Mouse (Mus musculus): ENCODE measurements around the gene Nr3c2. TPM values are rescaled to one million over a fixed set of nuclear protein-coding genes. Genes with fewer than 3 reads are reported as not detected.

Nr3c2 gene
- polyA plus RNA-seq, 1 experiment = 5.5 TPM

DNA sequence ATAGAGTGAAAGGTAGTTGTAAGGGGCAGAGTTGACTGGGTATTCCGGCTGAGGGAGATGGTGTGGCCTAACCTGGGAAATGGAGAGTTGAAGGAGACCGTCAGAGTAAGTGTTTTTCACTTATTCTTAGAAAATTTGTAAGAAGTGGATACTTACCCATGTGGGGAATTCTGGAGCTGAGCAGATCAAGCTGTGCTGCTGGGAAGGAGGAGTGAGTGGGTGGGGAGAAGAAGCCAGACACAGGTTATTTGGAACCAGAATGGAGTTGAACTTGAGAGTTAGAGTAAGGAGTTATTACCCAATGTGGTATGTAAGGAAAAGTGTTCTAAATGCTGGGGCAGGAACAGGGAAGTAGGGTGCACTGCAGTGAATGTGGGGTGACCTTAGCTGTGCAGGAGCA lies 16.0 kb downstream of the Nr3c2 start:
- Histone ChIP-seq H3K4me1 (ENCODE audit: control insufficient read depth, insufficient read depth, insufficient read length, low read length) (peaks cover 2% of the 10 kb centered on the region; the same call in 1 of the 2 replicates), H3K27ac (replicated peaks; ENCODE audit: low read depth, low read length) (no peak overlapping the region), H3K4me3 (ENCODE audit: insufficient read depth, low read depth, low read length) (no peak overlapping the region)

GRCm38 (mm10) chr8:76919546-76919945 lies 20.3 kb downstream of the Nr3c2 start:
- Histone ChIP-seq H3K4me3 (ENCODE audit: insufficient read depth, low read depth, low read length) (no peak overlapping the region), H3K4me1 (ENCODE audit: control insufficient read depth, insufficient read depth, insufficient read length, low read length) (0 out of 2 replicates have a peak, but pooled peaks cover 2% of the 10 kb centered on the region), H3K27ac (replicated peaks; ENCODE audit: low read depth, low read length) (no peak overlapping the region)

- H3K4me1 ChIP-seq (ENCODE audit: control insufficient read depth, insufficient read depth, insufficient read length, low read length) = no peaks in the 10 kb centered on the region
These were observed 24.9 kb downstream of the Nr3c2 start for GRCm38 (mm10) chr8:76924150-76924549.

DNA sequence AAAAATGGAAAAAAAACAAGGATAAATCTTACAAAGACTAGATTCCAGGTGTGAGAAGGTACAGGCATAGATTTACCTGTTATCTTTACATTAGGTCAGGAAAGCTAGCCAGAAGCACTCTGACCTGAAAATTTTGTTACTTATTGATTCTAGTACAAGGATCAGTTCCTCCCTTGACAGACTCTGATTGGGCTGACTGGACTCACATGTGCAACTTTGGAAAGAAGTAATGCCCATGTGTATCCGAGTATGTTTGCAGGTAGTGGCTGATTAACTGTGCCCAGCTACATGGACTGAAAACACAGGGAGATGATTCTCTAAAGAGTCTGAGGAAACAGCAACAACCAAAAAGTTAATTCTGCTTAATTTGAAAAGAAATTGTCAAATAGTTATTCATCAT lies 29.1 kb downstream of the Nr3c2 start:
- Histone ChIP-seq H3K27ac (replicated peaks; ENCODE audit: low read depth, low read length) (no peak overlapping the region), H3K4me3 (ENCODE audit: insufficient read depth, low read depth, low read length) (no peak overlapping the region), H3K4me1 (ENCODE audit: control insufficient read depth, insufficient read depth, insufficient read length, low read length) (no peaks in the 10 kb centered on the region)

More at GRCm38 (mm10) chr8:76924150-76924549, 24.9 kb downstream of the Nr3c2 start:
- Histone ChIP-seq H3K27ac (replicated peaks; ENCODE audit: low read depth, low read length) (no peak overlapping the region), H3K4me3 (ENCODE audit: insufficient read depth, low read depth, low read length) (no peak overlapping the region)

DNA sequence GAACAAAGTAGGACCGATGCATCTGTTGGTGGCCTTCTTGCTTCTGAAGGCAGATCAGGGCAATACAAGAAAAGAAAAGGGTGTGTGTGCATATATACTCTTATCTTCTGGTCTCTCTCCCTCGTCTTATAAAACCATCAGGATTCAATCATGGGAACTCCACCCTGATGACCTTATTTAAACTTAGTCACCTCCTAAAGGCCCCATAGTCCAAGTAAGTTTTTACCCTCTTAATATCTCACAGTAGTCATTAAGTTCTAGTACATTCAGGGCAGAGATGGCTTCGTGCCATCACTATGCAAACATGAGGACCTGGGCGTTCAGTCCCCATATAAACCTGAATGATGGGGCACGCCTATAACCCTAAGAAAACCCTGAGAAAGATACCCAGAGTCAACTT lies 29.6 kb downstream of the Nr3c2 start:
- H3K4me3 ChIP-seq (ENCODE audit: insufficient read depth, low read depth, low read length) = no peak overlapping the region
- no peak overlapping the region for H3K27ac ChIP-seq (replicated peaks; ENCODE audit: low read depth, low read length)
- H3K4me1 ChIP-seq (ENCODE audit: control insufficient read depth, insufficient read depth, insufficient read length, low read length) = no peaks in the 10 kb centered on the region

DNA sequence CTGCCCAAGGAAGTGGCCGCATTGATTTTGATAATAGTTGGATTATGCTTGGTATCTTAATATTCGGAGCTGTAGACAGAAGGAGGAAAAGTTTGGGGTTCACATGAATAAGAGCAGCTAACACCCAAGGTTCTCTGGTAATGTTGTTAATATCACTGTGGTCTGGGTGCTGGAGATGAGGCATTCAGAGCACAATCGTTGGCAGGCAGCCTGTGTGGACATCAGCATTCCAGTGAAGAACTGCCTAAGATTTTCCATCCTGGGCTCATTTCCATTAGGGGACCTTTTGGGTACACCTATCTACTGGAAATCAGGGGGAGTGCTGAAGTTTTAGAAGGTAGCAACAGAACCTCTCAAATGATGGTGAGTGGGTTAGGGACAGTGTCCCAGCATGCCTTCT lies 65.8 kb downstream of the Nr3c2 start:
- Histone ChIP-seq H3K4me1 (ENCODE audit: control insufficient read depth, insufficient read depth, insufficient read length, low read length) (peaks cover 2% of the 10 kb centered on the region), H3K4me3 (ENCODE audit: insufficient read depth, low read depth, low read length) (no peak overlapping the region), H3K27ac (replicated peaks; ENCODE audit: low read depth, low read length) (no peak overlapping the region)

DNA sequence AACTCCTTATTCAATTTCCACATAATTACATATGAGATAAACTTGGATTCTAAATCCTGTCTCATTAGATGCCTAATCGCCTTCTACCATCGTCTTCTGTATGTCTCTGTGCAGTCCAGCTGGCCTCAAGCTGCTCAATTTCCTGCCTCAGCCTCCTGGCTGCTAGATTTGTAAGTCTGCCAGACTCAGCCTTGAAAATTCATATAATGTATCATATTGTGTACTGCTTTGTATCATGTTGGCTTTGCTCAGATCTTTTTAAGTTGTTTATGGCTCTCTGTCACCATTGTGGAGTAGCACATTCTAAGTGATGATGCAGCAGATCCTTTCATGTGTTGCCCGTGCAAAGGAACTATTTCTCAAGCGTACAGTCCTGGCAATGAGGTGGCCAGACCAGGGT lies 71.9 kb downstream of the Nr3c2 start:
- H3K4me1 ChIP-seq (ENCODE audit: control insufficient read depth, insufficient read depth, insufficient read length, low read length) = peaks cover 17% of the 10 kb centered on the region
- no peak overlapping the region for H3K27ac ChIP-seq (replicated peaks; ENCODE audit: low read depth, low read length)
- H3K4me3 ChIP-seq (ENCODE audit: insufficient read depth, low read depth, low read length) = no peak overlapping the region

- Histone ChIP-seq H3K4me1 (ENCODE audit: control insufficient read depth, insufficient read depth, insufficient read length, low read length) (peaks cover 17% of the 10 kb centered on the region), H3K27ac (replicated peaks; ENCODE audit: low read depth, low read length) (0 out of 2 replicates have a peak overlapping the region, but pooled peaks have one; percentile 7), H3K4me3 (ENCODE audit: insufficient read depth, low read depth, low read length) (no peak overlapping the region)
These were observed 72.6 kb downstream of the Nr3c2 start for GRCm38 (mm10) chr8:76971761-76972404.

DNA sequence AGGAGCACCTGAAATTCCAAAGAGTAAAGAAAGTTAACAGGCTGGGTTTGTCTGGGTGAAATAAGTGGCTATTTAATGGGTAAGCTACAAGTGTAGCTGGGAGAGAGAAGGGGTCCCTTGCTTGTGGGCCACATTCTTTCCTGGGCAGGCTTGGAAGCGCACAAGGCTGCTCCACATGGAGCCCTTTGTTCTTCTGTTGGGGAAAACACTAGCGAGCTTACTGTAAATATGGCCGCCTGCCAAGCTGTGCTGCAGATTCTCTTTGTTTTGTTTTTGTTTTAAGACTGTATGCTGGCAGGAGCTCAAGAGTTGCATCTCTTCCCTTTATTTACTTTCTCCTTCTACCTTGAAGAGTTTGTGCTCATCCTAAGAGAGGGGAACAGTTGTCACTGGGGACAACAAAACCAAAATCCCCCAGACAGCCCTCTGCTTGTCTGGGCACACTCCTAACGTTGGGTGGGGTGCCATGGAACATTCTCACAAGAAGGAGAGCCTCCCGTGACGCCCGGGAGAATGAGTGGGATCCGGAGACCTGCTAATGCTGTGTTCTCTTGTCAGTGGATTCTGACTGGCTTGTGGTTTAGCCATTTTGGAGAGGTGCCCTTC lies 73.8 kb downstream of the Nr3c2 start:
- Histone ChIP-seq H3K27ac (replicated peaks; ENCODE audit: low read depth, low read length) (no peak overlapping the region), H3K4me3 (ENCODE audit: insufficient read depth, low read depth, low read length) (peak overlapping the region; percentile 15; the same call in 1 of the 2 replicates), H3K4me1 (ENCODE audit: control insufficient read depth, insufficient read depth, insufficient read length, low read length) (peaks cover 17% of the 10 kb centered on the region)

GRCm38 (mm10) chr8:76977907-76978306 lies 78.7 kb downstream of the Nr3c2 start:
- no peak overlapping the region for H3K4me3 ChIP-seq (ENCODE audit: insufficient read depth, low read depth, low read length)
- H3K4me1 ChIP-seq (ENCODE audit: control insufficient read depth, insufficient read depth, insufficient read length, low read length) = peaks cover 8% of the 10 kb centered on the region
- H3K27ac ChIP-seq (replicated peaks; ENCODE audit: low read depth, low read length) = no peak overlapping the region

- Histone ChIP-seq H3K4me1 (ENCODE audit: control insufficient read depth, insufficient read depth, insufficient read length, low read length) (peaks cover 12% of the 10 kb centered on the region), H3K4me3 (ENCODE audit: insufficient read depth, low read depth, low read length) (no peak overlapping the region), H3K27ac (replicated peaks; ENCODE audit: low read depth, low read length) (no peak overlapping the region)
These were observed 84.8 kb downstream of the Nr3c2 start for GRCm38 (mm10) chr8:76984082-76984481.

DNA sequence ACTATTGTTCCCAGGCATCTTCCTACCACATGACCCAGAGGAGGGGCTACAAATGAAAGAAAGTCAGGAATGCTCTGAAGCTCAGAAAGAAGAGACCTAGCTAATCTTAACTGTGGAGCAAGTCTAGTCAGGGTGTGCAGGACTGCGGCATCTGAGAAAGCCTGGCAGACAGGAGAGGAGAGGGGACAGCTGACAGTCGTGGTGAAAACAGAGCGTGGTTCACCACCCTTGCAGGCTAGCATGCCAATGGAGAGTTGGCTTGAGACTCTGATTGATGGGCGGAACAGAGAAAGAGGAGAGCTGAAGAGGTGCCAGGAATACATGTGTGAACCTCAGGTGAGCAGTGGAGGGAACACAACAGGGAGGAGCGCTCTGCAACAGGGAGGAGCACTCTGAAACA lies 85.6 kb downstream of the Nr3c2 start:
- no peak overlapping the region for H3K27ac ChIP-seq (replicated peaks; ENCODE audit: low read depth, low read length)
- H3K4me1 ChIP-seq (ENCODE audit: control insufficient read depth, insufficient read depth, insufficient read length, low read length) = peaks cover 12% of the 10 kb centered on the region

GRCm38 (mm10) chr8:76987876-76988275 lies 88.6 kb downstream of the Nr3c2 start:
- H3K27ac ChIP-seq (replicated peaks; ENCODE audit: low read depth, low read length) = no peak overlapping the region
- no peak overlapping the region for H3K4me3 ChIP-seq (ENCODE audit: insufficient read depth, low read depth, low read length)
- peaks cover 12% of the 10 kb centered on the region for H3K4me1 ChIP-seq (ENCODE audit: control insufficient read depth, insufficient read depth, insufficient read length, low read length)

More for the DNA sequence above, 85.6 kb downstream of the Nr3c2 start:
- no peak overlapping the region for H3K4me3 ChIP-seq (ENCODE audit: insufficient read depth, low read depth, low read length)

- Histone ChIP-seq H3K27ac (replicated peaks; ENCODE audit: low read depth, low read length) (no peak overlapping the region), H3K4me1 (ENCODE audit: control insufficient read depth, insufficient read depth, insufficient read length, low read length) (no peaks in the 10 kb centered on the region), H3K4me3 (ENCODE audit: insufficient read depth, low read depth, low read length) (no peak overlapping the region)
These were observed 99.0 kb downstream of the Nr3c2 start for GRCm38 (mm10) chr8:76998276-76998675.

GRCm38 (mm10) chr8:77009425-77009824 lies 110.2 kb downstream of the Nr3c2 start:
- no peaks in the 10 kb centered on the region; the same call in 1 of the 2 replicates for H3K4me1 ChIP-seq (ENCODE audit: control insufficient read depth, insufficient read depth, insufficient read length, low read length)
- no peak overlapping the region for H3K27ac ChIP-seq (replicated peaks; ENCODE audit: low read depth, low read length)
- no peak overlapping the region for H3K4me3 ChIP-seq (ENCODE audit: insufficient read depth, low read depth, low read length)

GRCm38 (mm10) chr8:77011985-77012384 lies 112.7 kb downstream of the Nr3c2 start:
- no peak overlapping the region for H3K4me3 ChIP-seq (ENCODE audit: insufficient read depth, low read depth, low read length)
- no peaks in the 10 kb centered on the region; the same call in 1 of the 2 replicates for H3K4me1 ChIP-seq (ENCODE audit: control insufficient read depth, insufficient read depth, insufficient read length, low read length)
- H3K27ac ChIP-seq (replicated peaks; ENCODE audit: low read depth, low read length) = no peak overlapping the region
